In genomic region chr12:24651642-24652342, GRCm38 (mm10) we compare ENCODE assay signal across 8 mouse cellular contexts. TPM values are rescaled to one million over a fixed set of nuclear protein-coding genes. Genes with fewer than 3 reads are reported as not detected.
DNase-seq lines count a peak whose midpoint lies in the region; ATAC-seq and TF ChIP-seq lines count a peak whose summit lies in the region.

No protein-coding gene starts in this region.

- peak; percentile 83 for ATAC-seq in embryonic facial prominence, embryonic 14.5 days (ENCODE audit: low read depth)
- ATAC-seq in limb, embryonic 14.5 days (ENCODE audit: low FRiP score, low read depth): peak; percentile 81
- peak; percentile 84 for ATAC-seq in midbrain, postnatal 0 days (ENCODE audit: low FRiP score)

- H3K9ac ChIP-seq in embryonic facial prominence, embryonic 14.5 days (ENCODE audit: low read depth, low read length): peak overlapping the region; percentile 97
- H3K9ac ChIP-seq in limb, embryonic 14.5 days (ENCODE audit: low read depth, low read length, severe bottlenecking): peak overlapping the region; percentile 83
- H3K9ac ChIP-seq in midbrain, postnatal 0 days (replicated peaks; ENCODE audit: low read length, poor library complexity, severe bottlenecking): peak overlapping the region; percentile 96

- H3K36me3 ChIP-seq in embryonic facial prominence, embryonic 14.5 days (ENCODE audit: control insufficient read depth, insufficient read depth, low read length): peaks cover 32% of the 10 kb centered on the region
- peaks cover 35% of the 10 kb centered on the region for H3K36me3 ChIP-seq in limb, embryonic 14.5 days (ENCODE audit: control insufficient read depth, insufficient read depth, low read length)
- H3K36me3 ChIP-seq in midbrain, postnatal 0 days (ENCODE audit: insufficient read depth, low read length): peaks cover 26% of the 10 kb centered on the region

- H3K4me3 ChIP-seq in embryonic facial prominence, embryonic 14.5 days (ENCODE audit: low read depth, low read length): peak overlapping the region; percentile 98
- H3K4me3 ChIP-seq in limb, embryonic 14.5 days (replicated peaks; ENCODE audit: low read length): peak overlapping the region; percentile 67
- H3K4me3 ChIP-seq in midbrain, postnatal 0 days (ENCODE audit: low read depth, low read length): peak overlapping the region; percentile 95

- DNase-seq in 3T3-L1 (ENCODE audit: low read depth, low spot score): peak; percentile 94
- peak; percentile 92 to 93 for DNase-seq in adrenal gland, postnatal 4 days (ENCODE audit: low spot score in 2 of 2)
- DNase-seq in embryonic facial prominence, embryonic 14.5 days (ENCODE audit: low spot score): peak; percentile 96
- peak; percentile 98 for DNase-seq in heart, adult 8-10 months (ENCODE audit: low spot score)
- DNase-seq in kidney, adult 9 months: peak; percentile 98
- peak; percentile 90 for DNase-seq in limb, embryonic 14.5 days (ENCODE audit: low spot score)
- peak; percentile 86 for DNase-seq in midbrain, postnatal 0 days (ENCODE audit: low spot score)
- peak; percentile 97 for DNase-seq in spleen, postnatal 14 days (ENCODE audit: low spot score in 2 of 2)

- H3K27ac ChIP-seq in embryonic facial prominence, embryonic 14.5 days (replicated peaks; ENCODE audit: low read depth, low read length): peak overlapping the region; percentile 96
- peak overlapping the region; percentile 95 for H3K27ac ChIP-seq in limb, embryonic 14.5 days (replicated peaks; ENCODE audit: low read depth, low read length)
- H3K27ac ChIP-seq in midbrain, postnatal 0 days (ENCODE audit: low read depth, low read length): peak overlapping the region; percentile 93

- no peak for TF ChIP-seq CTCF in midbrain, postnatal 0 days (IDR thresholded peaks at IDR 0.05)

- peak overlapping the region; percentile 72 for H3K4me2 ChIP-seq in embryonic facial prominence, embryonic 14.5 days (ENCODE audit: low read depth, low read length)
- peak overlapping the region; percentile 75 for H3K4me2 ChIP-seq in limb, embryonic 14.5 days (replicated peaks; ENCODE audit: low read depth, low read length, severe bottlenecking)
- H3K4me2 ChIP-seq in midbrain, postnatal 0 days (ENCODE audit: low read depth, low read length, poor library complexity, severe bottlenecking): peak overlapping the region; percentile 75

- peaks cover 16% of the 10 kb centered on the region for H3K4me1 ChIP-seq in embryonic facial prominence, embryonic 14.5 days (ENCODE audit: control insufficient read depth, insufficient read depth, low read length)
- H3K4me1 ChIP-seq in limb, embryonic 14.5 days (ENCODE audit: control insufficient read depth, insufficient read depth, low read length): peaks cover 19% of the 10 kb centered on the region
- H3K4me1 ChIP-seq in midbrain, postnatal 0 days (ENCODE audit: insufficient read depth, low read length): peaks cover 5% of the 10 kb centered on the region

- no peaks in the 10 kb centered on the region for H3K27me3 ChIP-seq in embryonic facial prominence, embryonic 14.5 days (replicated peaks; ENCODE audit: control insufficient read depth, insufficient read depth, low read length)
- no peaks in the 10 kb centered on the region for H3K27me3 ChIP-seq in limb, embryonic 14.5 days (ENCODE audit: control insufficient read depth, insufficient read depth, low read length)
- no peaks in the 10 kb centered on the region for H3K27me3 ChIP-seq in midbrain, postnatal 0 days (ENCODE audit: insufficient read depth, low read length)

- 2% methylated on average over 25 of the region's 36 CpGs for WGBS in embryonic facial prominence, embryonic 14.5 days
- 2% methylated on average over 34 of the region's 36 CpGs for WGBS in limb, embryonic 14.5 days
- WGBS in midbrain, postnatal 0 days: under 1% methylated on average over 33 of the region's 36 CpGs

- no peaks in the 10 kb centered on the region for H3K9me3 ChIP-seq in embryonic facial prominence, embryonic 14.5 days (ENCODE audit: control insufficient read depth, low read length)
- no peaks in the 10 kb centered on the region for H3K9me3 ChIP-seq in limb, embryonic 14.5 days (ENCODE audit: control insufficient read depth, low read length)
- no peaks in the 10 kb centered on the region for H3K9me3 ChIP-seq in midbrain, postnatal 0 days (ENCODE audit: low read length)

- TF ChIP-seq POLR2A in limb, embryonic 14.5 days (IDR thresholded peaks at IDR 0.05; ENCODE audit: borderline replicate concordance, extremely low read depth, insufficient read depth, insufficient read length): no peak

RNA-seq across cellular contexts. Expression of gene Klf11, which starts 0.7 kb away (rescaled TPM):
- total RNA-seq in adrenal gland, postnatal 4 days (2021): 10 to 100 TPM; 30.7 TPM
- polyA plus RNA-seq in embryonic facial prominence, embryonic 14.5 days (2014; fragmentation: Nextera tagmentation; extraction: Ambion mirVana): 12.1 and 16.3 TPM in 2 replicates
- total RNA-seq in heart, adult 8-10 months (2022): 10 to 100 TPM in 3 of 4 experiments, 1 to 10 TPM in 1; 7.9 to 11.9 (median 11.1) TPM
- polyA plus RNA-seq in limb, embryonic 14.5 days (2012; rRNA removed): 12.1 and 15.6 TPM in 2 replicates
- polyA plus RNA-seq in limb, embryonic 14.5 days (2014; fragmentation: Nextera tagmentation; extraction: Ambion mirVana): 13.3 and 16.4 TPM in 2 replicates
- 27.1 and 33.6 TPM in 2 replicates for total RNA-seq in midbrain, postnatal 0 days (2014; rRNA removed)
- polyA plus RNA-seq in midbrain, postnatal 0 days (2015; fragmentation: Nextera tagmentation; extraction: Ambion mirVana): 21.8 and 24.4 TPM in 2 replicates

RNA-seq across cellular contexts. Expression of gene Cys1, which starts 29.8 kb away (rescaled TPM):
- total RNA-seq in adrenal gland, postnatal 4 days (2021): 10 to 100 TPM in 1 of 2 experiments, 1 to 10 TPM in 1; 3.0 to 12.8 TPM
- polyA plus RNA-seq in embryonic facial prominence, embryonic 14.5 days (2014; fragmentation: Nextera tagmentation; extraction: Ambion mirVana): 6.1 and 7.1 TPM in 2 replicates
- 1 to 10 TPM; 3.3 to 5.6 (median 4.7) TPM for total RNA-seq in heart, adult 8-10 months (2022)
- 11.3 and 13.6 TPM in 2 replicates for polyA plus RNA-seq in limb, embryonic 14.5 days (2012; rRNA removed)
- 8.9 and 11.2 TPM in 2 replicates for polyA plus RNA-seq in limb, embryonic 14.5 days (2014; fragmentation: Nextera tagmentation; extraction: Ambion mirVana)
- total RNA-seq in midbrain, postnatal 0 days (2014; rRNA removed): 3.7 and 4.8 TPM in 2 replicates
- polyA plus RNA-seq in midbrain, postnatal 0 days (2015; fragmentation: Nextera tagmentation; extraction: Ambion mirVana): 1.9 and 2.1 TPM in 2 replicates

RNA-seq across cellular contexts. Expression of gene Rrm2, which starts 56.2 kb away (rescaled TPM):
- 10 to 100 TPM; 75.1 to 95.2 TPM for total RNA-seq in adrenal gland, postnatal 4 days (2021)
- polyA plus RNA-seq in embryonic facial prominence, embryonic 14.5 days (2014; fragmentation: Nextera tagmentation; extraction: Ambion mirVana): 120 and 138 TPM in 2 replicates
- total RNA-seq in heart, adult 8-10 months (2022): 1 to 10 TPM; 1.3 to 3.3 (median 2.3) TPM
- 60.6 and 67.2 TPM in 2 replicates for polyA plus RNA-seq in limb, embryonic 14.5 days (2012; rRNA removed)
- polyA plus RNA-seq in limb, embryonic 14.5 days (2014; fragmentation: Nextera tagmentation; extraction: Ambion mirVana): 128 and 135 TPM in 2 replicates
- 9.7 and 15.1 TPM in 2 replicates for total RNA-seq in midbrain, postnatal 0 days (2014; rRNA removed)
- polyA plus RNA-seq in midbrain, postnatal 0 days (2015; fragmentation: Nextera tagmentation; extraction: Ambion mirVana): 23.1 and 23.4 TPM in 2 replicates

Comparison
In these comparisons a context has a peak if more than half of its experiments do, and no peak if none do; other contexts are left out.
1. Peak in every context shown above with its lines: DNase-seq, ATAC-seq, H3K4me3 ChIP-seq and H3K27ac ChIP-seq.